Mouse (Mus musculus): Measurements from ENCODE around the gene Gm10295.

The Gm10295 gene

DNA sequence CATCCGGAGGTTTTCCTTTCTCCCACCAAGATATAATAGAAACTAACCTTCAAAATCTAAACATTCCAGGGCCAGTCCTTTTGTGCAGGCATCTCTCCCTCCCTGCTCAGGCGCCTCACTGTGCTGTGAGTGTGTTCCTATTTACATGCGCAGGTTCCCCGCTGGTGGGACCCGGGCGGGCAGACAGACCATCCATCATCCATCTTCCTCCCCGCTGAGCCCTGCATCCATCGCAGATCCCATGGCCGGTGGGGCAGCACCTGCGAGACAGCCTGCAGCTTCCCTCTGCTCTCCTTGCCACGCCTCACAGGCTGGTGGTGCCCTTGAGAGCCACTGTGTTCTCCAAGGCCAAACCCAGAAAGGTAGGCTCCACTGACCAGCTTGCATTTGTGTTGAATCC is at the start of gene Gm10295:
Gm10295 (minus strand) TSS at position 122 of the 400 bp plus-strand sequence.
- no peak for DNase-seq (ENCODE audit: low read depth, low spot score)

DNA sequence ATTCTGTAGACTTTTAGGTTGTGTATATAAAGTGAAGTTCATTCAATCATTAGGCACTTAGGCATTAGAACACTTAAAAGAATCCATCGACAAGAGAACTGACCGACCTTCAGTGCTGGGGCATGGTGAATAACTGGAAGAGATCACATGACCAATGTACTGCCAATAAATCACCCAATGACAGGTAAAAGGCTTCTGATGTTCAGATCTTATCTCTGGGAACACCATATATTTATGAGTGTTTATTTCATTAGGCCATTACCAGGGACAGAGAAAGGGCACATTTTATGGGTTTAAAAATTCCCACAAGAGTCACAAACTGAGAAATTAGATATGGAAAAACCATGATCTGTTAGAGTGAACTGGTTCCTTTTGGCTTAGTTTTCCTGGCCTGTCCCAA is 49.7 kb upstream of the Gm10295 start:
- DNase-seq (ENCODE audit: low read depth, low spot score) = no peak

DNA sequence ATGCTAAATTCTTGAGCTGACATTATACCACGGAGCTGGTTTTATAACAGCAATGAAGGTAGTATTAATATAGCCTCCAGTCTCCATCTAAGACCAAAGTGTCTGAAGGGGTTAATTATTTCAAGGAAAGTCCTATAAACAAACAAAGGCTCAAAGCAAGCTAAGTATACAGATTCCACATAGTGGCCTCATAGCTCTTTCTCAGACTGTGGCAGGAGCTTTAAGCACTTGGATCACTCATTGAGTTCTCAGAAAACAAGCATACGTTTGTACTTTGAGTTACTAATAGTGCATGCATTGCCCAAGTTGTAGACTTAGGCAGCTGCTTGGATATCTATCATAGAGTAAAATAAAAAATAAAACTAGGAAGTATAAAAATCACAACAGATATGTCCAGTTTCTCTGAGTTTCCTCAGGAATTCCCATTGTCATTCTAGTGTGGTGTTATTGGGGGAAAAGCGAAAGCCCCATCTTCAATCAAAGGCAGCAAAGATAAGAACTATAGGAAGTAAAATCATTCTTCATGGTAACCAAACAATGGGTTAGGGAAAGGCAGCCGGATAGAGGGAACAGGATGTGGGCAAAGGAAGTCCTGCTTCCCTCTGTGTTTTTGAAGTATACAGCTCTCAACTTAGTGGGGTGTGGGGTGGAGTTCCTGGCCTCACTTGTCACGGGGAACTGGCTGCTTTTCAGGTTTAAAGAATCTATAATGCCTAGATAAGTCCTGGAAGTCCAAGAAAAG is 48.8 kb upstream of the Gm10295 start:
- DNase-seq (ENCODE audit: low read depth, low spot score) = no peak

DNA sequence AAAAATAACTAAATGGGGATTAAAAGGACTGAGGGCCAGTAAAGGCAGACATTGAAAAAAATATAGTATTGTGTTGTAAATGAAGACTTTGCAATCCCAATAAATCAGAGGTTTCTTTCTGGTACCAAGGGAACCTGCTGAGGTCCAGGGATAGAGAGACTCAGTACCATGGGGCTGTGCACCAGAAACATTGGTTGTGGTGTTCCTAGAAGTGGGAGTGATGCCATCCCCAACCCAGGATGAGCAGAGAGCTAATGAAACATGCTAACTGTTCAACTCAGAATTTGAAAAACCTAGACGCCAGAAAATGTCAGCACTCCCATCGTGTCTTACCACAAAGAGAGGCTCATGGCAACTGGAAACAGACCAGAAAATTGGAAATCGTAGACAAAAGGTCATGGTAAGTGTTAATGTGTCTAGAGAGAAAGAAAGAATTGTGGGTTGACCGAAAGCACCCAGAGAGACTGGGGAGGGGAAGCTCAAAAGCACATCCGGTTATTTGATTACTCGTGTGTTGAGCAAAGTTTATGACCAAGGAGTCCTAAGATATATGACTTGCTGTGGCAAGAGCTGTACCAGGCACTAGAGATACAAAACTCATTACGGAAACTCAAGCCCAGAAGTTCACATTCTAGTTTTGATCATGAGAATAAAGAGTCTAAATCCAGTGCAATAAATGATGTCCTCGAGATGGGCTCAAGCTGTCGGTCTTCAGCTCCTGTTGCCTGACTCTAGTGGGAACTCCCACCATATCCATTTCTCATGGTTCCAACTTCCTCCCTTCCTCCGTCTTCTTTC is 47.9 kb upstream of the Gm10295 start:
- no peak for DNase-seq (ENCODE audit: low read depth, low spot score)

DNA sequence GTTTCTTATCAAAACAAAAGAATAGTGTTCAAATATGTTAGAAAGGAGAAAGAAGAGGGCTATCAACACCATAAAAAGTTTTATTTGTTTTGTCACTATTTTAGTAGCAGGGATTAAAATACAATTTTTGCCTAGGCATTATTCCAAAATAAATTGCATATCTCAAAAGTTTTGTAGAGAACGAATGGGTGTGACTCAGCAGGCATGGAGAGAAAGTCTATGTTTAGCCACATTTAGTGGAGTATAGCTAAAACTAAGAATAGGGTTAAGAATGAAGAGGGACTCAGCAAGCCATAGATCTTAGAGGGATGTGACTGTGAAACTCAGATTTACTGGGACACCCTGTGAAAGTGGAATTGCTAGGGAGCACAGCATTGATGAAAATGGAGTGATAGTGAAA is 47.1 kb upstream of the Gm10295 start:
- no peak for DNase-seq (ENCODE audit: low read depth, low spot score)

GRCm38 (mm10) chr7:71392795-71393341 is 41.6 kb upstream of the Gm10295 start:
- no peak for DNase-seq (ENCODE audit: low read depth, low spot score)

GRCm38 (mm10) chr7:71391333-71391732 is 40.0 kb upstream of the Gm10295 start:
- no peak for DNase-seq (ENCODE audit: low read depth, low spot score)

DNA sequence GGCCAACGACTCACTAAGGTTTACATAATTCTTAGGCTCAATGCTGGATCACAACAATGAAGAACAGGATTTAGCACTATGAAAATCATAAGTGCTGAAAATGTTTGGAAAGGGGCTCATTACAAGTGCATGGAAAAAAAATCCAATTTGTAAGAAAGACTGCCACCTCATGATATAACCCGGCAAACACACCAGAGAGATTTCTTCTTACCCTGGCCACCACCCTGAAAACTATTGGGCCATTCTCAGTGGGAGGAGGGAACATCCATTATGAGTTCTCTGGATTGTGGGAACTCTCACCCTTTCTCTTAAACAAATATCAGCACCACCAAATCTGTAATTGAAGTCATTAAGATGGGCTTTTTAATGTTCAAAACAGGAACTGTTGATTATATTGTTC is 39.0 kb upstream of the Gm10295 start:
- no peak for DNase-seq (ENCODE audit: low read depth, low spot score)

DNA sequence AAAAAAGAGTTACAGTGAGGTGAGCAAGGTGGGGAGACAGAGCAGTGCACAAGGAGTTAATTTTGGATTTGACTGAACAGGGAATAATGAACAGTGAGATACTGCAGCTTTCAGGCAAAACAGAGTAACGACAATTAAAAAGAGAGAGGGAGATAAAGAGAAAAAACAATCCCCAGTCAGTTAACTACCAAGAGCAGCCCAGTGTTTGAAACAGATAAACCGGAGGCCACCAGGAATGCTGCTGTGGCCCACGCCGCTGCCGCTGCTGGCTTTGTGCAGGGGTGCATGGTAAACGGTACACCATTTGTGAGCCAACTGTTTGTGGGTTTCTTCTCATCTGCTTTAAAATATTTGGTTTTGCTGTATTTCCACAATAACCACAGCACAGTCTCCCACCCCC is 34.8 kb upstream of the Gm10295 start:
- no peak for DNase-seq (ENCODE audit: low read depth, low spot score)

DNA sequence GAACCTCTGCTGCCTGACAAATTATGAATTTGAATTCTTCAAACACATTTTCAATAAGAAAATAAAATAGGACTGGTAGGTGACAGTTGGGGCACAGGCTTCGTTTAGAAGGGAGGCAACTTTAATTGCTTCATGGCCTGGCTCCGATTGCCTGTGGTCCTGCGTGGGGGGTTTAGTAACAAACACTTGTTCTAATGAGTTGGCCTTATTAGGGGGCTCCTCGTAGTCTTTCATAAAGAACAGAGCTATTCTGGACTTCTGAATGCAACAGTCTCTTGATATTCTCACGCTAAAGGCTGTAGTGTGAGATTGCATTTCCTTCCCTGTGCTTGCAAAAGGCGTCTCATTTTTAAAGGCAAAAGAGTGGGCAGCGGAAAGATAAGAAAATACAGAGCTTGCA is 33.6 kb upstream of the Gm10295 start:
- no peak for DNase-seq (ENCODE audit: low read depth, low spot score)

- no peak for DNase-seq (ENCODE audit: low read depth, low spot score)
Observed at GRCm38 (mm10) chr7:71383341-71384130, 32.3 kb upstream of the Gm10295 start.

DNA sequence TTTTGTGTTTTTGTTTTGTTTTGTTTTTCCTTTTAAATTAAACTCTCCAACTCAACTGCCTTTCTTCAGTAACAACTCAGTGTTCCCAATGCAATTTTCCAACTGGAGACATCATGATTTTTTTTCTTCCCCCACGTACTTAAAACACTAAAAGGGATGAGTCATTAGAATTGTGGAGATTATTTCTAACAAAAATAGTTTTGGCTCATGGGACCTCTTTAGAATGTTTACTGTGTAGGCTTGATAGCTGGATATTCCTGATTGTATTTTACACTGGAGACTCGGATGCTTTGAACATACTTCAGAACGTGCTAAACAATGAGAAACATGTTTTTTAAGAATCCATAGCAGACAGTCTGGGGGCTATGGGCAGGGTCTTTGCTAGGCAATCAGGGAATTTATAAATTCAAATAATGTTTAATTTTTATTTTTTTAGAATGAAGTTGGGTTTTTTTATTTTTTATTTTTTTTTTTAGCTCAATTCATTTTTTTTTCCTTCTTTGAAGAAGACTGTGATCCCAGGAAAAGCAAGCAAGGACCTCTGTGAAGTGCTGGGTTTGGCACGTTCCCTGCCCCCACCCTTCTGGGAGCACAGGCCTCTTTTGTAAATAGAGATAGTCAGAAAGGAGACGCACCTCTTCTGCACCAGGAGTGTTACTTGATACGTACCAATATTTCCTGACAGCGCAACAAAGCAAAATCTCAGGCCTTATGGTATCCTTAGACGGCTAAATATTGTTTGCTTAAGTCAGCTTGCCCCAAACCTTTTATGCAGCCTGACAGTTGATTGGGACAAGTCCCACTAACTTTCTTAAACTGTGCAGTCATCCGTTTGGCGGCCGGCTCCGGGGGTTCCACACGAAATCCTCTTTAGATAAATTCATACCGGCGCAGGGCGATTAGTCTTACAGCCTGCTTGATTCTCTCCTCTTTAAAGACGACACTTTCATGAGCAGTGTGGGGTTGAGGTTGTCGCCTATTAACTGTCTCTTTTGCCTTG is 28.8 kb upstream of the Gm10295 start:
- no peak for DNase-seq (ENCODE audit: low read depth, low spot score)

GRCm38 (mm10) chr7:71378812-71379760 is 27.8 kb upstream of the Gm10295 start:
- no peak for DNase-seq (ENCODE audit: low read depth, low spot score)

DNA sequence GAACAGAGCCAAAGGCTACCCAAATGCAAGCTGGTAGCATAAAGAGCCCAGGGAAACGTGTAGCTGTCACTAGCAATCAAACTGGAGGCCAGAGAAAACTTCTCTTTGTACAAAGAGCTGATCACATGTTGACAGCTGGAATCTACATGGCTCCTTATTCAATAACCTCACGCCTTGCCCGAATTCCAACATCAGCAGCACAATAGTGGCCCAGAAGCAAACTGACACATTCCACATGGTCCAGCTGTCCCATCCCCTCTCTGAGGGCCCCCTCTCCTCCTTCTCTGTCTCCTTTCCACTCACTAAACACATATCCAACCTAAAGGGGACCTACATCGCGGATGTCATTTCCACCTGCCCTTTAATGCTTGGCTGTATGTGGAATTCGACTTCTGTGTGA is 26.7 kb upstream of the Gm10295 start:
- no peak for DNase-seq (ENCODE audit: low read depth, low spot score)

- no peak for DNase-seq (ENCODE audit: low read depth, low spot score)
Observed at GRCm38 (mm10) chr7:71374059-71374458, 22.8 kb upstream of the Gm10295 start.

GRCm38 (mm10) chr7:71371916-71372315 is 20.6 kb upstream of the Gm10295 start:
- no peak for DNase-seq (ENCODE audit: low read depth, low spot score)

- DNase-seq (ENCODE audit: low read depth, low spot score) = no peak
Observed at GRCm38 (mm10) chr7:71370746-71371145, 19.5 kb upstream of the Gm10295 start.

DNA sequence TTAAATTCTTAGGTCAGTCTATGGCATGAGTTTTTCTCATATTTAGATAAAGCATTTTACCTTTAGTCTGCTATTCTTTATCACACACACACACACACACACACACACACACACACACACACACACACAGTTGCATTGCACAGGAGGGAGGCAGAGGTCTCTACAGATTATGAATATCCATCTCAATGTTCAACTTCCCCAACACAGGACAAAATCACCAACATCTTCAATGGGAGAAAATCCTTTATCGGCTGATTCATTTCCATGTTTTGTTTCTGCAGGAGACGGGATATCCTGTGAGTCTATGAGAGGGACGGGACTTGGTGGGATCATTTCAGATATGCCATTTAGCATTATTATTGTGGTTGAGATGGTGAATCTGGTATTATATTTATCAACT is 18.8 kb upstream of the Gm10295 start:
- DNase-seq (ENCODE audit: low read depth, low spot score) = no peak

DNA sequence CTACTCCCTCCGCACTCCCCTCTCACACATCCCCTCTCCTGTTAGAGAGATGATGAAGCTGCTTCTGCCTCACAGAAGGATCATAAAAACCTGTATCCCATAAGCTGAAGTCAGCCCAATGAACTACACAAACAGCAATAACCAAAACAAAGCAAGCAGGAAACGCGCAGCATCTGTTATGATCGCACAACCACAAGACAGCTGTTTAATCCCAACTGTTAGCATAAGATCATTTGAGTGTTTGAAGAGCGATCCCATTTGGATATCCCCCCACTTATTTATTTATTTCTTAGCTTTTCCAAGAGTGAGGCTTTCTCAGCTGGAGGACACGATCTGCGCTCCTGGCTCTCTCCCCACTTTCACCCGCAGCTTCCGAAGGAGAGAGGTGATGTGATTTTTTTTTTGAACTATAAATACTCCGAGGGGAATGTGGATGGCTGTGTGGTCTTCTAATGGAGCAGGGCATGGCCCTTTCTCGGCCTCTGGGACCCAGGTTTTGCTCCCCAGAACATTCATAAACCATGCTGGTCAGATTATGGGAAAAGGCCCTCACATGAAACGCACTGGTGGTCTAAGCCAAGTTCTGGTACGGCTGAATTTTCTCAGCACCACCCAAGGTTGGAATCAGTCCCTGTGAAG is 17.4 kb upstream of the Gm10295 start:
- DNase-seq (ENCODE audit: low read depth, low spot score) = no peak

Measured in retina, adult 2 months (tissue).